Mouse (Mus musculus) yolk sac, embryonic 10.5 days (tissue): ENCODE data around the gene Rpl26.
A peak's percentile ranks its signal among the peaks of the same experiment; 100 is the strongest.

ENCODE experiments used
- DNase-seq: peaks from one replicate; pipeline ENCODE4 v3.0.0-alpha.2; 2017; ENCODE audit warnings: low spot score

Rpl26 gene

DNA sequence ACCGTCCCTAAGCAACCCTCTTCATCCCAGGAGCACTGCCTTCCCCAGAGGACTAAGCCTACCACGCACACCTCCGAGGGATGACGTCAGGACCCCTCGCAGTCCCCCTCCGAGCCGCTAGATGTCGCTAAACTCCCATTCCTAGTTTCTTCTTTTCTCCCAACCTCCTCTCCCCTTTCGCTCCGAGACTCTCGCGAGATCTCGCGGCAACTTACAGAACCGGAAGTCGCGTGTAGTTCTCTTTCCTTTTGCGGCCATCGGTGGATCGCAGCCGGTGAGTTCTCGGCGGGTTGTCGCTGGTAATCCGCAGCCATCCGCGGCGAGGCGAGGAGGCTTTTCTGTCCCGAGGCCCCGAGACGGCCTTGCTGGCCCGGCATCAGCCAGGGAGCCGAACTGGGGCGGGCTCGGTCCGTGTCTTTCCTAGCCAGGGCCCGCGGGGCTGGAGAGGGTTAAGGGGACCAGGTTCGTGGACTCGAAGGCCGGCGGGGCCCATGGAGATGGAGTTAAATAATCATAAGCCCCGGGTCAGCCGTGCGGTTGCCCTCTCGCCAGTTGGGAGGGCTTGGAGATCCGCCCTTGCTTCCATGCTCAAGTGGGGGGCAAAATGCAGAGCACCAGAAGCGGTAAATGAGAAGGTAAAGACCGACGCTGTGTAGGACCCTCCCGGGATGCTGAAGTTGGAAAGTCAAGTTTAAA is at the start of gene Rpl26:
Gene Rpl26 (plus strand): TSS at position 233 of the 696 bp plus-strand sequence.
- peak; percentile 97 for DNase-seq

DNA sequence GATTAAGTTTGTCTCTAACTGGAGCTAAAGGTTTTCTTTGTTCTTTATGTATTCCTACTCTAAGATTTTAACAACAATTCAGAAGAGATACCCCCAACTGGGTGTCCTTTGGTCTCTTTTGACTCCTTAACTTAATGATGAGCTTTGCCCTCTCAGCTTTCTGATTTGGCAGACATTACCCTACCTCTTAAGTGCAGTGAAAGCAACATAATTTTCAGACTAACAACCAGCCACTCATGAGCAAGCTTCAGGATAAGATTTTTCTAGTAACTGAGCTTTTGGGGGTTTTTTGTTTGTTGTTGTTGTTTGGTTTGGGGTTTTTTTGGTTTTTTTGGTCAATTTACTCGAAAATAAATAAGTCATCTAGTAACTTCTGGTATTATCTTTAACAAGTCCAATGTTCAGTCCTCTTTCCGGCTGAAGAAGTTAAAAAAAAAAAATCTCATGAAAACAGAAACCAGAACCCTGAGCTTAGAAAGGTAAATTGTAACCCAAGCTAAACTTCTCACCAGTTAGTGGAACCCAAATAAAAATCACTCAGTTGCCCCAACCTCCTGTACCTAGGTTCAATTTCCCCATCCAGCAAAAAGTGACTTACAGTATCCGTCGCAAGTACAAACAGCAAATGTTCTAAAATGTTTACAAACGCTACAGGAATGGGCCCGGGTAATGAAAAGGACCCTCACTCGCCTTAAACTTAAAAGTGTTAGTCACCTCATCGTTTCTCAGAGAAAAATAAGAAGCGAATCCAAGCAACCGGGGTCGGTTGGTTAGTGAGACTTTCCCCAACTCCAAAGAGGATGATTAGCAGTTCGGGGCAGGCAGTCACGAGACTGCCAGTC is 49.5 kb upstream of the Rpl26 start:
- peak; percentile 37 for DNase-seq

DNA sequence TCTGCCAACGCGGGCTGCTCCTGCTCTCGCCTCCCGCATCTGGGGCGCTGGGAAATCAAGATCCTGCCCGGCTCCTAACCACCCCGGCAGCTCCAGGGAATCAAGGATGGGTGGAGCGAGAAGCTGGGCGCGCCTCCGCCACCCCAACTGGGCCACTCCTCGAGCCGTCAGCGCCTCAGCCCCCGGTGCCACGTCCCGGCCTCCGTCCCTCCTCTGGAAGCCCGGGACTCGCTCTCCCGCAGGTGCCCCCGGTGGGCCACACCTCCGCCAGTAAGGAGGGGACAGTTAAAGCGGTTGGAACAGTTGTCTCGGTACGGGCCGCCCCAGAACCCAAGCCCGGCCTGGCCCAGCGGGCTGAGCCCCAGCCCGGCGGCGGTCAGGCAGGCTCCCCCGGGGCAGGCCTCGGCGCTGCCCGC is 48.9 kb upstream of the Rpl26 start:
- DNase-seq, result no peak

DNA sequence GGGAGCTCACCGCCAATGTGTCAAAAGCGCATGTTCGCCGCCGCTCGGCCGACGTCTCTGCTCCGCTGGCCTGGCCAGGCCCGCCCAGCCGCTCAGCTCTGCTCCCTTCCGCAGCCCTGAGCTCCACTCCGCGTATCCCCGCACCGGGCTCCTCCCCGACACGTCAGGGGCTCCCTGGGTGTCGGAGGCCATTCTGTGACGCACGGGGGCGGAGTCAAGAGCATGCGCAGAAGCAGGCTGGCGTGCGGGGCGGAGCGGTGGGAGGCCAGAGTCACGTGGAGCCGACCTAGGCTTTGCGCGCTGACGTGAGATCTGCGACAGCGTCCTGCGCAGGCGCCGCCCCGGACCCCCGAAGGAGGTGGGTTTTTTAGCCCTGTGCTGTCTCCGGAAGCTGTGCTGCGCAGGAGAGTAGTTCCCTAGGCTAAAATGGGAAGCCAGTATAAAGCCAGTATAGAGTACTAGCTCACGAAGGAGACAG is 48.4 kb upstream of the Rpl26 start:
- DNase-seq, result peak; percentile 100

DNA sequence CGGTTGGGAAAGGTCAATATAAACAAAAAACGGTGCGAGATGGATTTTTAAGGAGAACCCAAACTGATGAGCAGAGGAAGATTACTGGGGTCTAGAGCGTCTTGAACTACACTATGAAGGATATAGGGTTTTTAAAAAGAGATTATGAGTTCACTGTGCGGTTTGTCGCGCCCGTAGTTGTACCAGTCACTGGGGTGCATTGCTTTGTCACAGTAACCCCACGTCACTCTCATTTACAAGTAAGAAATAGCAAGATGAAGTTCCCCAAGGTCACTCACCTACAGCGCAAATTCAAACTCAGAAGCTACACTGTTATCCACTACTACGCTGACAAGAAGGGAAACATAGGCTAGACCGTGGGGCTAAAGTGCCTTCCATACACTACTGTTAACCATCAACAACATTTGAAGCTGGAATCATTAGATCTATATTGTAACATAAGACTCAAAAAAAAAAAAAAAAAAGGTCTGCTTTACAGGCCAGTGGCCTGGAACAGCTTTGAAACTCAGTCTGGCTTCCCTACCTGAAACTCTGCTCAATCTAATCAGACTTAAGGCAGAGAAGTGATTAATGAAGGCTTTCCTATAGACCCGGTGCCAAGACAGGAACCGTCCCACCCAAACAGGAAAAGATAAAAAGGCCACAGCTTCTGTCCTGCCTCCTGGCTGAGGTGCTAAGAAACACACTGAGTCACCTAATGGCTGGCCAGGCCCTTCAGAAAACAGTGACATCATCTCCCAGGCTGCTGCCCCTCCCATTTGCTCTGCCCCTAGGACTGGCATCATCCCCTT is 47.6 kb upstream of the Rpl26 start:
- DNase-seq, result peak; percentile 21

DNA sequence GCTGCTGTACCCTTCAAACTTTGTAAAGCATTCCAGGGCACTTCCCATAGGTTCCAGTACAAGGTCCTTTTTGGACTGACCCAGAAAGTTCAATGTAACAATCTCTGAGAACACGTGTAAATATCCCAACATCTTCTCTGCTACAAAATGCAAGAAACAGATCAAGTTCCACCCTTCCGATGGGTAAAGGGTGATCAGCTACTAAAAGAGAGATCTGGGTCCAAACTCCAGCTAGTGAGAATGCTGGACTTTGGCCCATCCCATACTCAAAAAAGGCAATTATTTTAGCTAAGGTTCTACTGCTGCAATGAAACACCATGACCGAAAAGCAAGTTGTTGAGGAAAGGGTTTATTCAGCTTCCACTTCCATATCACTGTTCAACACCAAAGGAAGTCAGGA is 46.8 kb upstream of the Rpl26 start:
- DNase-seq, result no peak

DNA sequence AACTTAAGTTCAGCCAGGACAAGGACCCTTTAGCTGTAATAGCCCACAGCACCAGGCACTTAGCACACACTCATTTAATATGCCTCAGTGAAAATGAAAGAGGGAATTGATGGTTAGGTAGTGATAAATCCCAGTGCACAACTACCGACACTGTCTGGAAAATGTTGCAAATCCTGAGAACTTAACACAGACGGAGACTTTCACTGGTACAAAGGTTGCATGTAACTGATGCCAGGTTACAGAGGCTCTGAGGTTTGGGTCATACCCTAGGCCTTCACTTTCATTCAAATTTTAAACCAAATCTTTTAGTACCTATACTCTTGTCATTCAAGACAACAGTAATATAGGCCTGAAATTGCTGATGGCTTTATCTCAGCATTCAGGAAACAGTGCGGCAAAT is 44.1 kb upstream of the Rpl26 start:
- no peak for DNase-seq

DNA sequence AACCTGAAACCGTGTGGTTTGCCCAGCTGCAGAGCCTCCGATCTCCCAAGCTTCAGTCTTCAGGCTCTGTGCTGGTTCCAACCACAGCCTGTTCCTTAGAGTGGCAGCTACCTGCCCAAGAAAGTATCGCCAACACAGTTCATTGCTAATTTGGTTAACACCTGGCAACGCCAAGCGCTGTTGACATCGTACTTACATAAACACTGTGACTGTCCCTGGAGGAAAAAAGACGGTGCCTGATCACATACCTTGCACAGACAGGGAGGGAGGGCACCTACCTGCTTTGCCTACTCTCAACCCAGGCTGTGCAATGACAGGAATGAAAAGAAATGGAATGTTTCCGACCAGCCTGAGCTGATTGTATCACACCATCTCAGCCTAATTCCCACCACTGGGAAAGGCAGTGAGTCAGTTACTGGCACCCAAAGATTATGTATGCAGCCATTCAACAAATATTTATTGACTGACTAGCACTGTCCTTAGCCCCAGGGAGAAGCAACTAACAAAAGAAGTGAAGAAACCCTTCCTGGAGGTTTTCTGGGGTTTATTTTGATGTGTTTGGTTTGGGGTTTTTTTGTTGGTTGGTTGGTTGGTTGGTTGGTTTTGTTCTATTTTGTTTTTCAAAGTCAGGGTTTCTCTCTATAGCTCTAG is 41.3 kb upstream of the Rpl26 start:
- no peak for DNase-seq

DNA sequence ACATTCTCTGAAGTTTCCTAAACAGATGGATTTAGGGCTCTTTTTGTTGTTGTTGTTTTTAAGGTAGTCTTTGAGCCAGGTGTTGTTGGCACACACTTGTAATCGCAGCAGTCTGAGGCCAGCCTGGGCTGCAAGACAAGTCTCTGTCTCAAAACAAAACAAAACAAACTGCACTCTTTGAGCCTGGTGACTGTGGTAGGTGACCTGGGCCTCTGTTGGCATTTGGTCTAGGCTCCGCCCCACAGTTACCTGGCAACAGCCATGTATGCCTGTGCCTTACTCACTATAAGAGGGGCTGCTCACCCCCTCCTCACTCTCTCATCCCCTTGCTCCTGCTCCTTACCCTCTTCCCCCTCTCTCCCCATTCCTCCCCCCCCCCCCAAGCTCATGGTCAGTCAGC is 39.1 kb upstream of the Rpl26 start:
- no peak for DNase-seq

DNA sequence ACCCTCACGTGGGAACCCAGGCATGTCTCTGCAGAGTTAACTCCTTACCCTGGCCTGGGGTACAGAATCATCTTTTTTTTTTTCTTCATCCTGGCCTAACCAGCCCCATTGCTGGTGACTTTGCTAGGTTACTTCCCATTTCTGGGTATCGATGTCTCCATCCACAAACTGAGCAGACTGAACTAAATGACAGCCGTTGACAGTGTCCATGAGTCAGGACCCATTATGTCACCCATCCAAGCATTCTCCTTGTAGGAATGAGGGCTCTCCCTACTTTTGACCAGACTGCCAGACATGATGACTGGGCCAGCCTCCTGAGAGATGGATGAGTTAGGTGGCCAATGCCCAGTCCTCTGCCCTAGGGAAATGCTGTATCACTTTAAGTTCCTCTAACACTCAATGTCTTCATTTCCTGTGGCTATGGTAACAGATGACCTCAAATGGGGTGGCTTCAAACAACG is 37.7 kb upstream of the Rpl26 start:
- DNase-seq, result no peak

DNA sequence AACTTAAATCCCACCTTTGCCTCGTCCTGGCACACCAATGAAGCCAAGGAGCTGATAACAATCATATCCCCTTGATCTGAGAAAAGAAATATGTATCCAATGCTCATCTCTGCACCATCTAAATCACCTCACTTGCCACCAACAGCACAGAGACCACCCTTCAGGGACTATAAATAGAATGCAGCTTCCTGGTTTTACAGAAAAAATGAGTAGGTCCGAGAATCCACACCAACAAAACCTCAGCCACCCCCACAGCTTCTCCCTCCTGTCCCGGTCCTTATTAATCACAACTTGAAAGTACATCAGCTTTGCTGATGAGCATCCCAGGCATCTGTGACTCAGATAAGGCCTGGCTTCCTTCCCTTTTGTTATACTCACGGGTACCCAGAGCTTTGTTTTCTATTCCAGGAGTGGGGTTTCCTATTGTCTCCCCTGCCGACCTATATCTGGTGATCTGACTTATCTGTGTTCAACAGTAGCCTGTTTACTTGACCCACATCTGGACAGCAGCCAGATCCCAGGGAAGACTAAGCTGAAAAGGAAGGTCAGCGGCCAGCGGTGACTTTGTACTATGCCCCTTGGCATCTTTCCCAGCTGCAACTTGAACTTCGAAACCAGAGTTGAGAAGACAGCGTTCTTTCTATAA is 36.7 kb upstream of the Rpl26 start:
- DNase-seq, result peak; percentile 61

DNA sequence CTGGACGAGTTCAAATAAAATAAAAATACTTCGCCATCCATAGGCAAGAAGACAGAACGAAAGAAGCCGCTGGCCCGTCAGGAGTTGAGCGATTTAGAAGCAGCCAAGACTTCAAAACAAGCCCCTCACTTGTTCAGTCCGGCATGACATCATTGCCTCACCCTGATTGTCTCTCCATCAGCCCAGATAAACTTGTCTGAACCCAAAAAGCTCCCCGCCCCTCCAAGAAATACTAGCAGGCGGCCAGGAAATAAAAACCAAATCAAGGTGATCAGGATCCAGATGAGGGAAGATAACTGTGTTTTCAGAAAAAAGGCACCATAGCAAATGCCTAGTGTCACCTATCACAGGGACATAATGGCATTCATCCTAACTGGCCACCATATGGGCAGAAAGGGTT is 30.1 kb upstream of the Rpl26 start:
- DNase-seq, result no peak

DNA sequence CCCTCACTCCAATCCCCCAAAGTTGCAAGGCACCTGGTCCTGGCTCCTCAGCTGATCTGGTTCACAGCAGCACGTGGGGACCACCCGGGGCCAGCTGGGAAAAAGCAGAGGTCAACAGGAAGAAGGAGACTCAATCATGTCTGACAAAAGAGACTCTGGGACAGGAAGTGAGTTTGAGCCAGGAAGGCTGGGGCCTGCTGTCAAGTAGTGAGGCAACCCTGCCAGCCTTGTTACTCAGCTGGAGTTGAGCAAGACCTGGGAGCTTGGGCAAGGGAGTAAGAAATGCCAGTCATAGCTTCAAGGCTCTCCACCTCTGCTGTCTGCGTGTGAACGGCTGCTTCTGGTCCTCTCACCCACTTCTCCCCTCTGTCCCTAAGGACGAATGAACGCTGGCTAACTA is 29.6 kb upstream of the Rpl26 start, which contains the start of gene Ndel1:
Gene Ndel1 (minus strand): TSS at position 111 of the 400 bp plus-strand sequence.
- DNase-seq, result peak; percentile 8

DNA sequence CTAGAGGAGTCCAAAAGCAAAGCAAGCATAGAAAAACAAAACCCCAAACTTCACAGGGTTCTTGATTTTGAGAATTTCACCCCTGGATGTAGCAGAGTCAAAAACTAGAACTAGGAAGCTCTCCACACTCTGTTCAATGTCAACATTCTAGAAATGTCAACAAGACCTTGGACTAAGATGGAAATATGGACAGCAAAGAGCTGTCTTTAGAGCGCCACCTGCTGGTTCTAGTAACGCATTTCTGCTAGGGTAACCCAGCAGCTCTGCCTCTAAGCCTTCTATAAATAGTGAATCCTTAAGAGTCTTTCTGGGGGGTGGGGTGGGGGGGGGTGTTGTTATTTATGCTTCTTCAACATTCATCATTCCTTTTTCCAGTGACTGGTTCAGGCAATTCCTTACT is 26.5 kb upstream of the Rpl26 start:
- peak; percentile 59 for DNase-seq

DNA sequence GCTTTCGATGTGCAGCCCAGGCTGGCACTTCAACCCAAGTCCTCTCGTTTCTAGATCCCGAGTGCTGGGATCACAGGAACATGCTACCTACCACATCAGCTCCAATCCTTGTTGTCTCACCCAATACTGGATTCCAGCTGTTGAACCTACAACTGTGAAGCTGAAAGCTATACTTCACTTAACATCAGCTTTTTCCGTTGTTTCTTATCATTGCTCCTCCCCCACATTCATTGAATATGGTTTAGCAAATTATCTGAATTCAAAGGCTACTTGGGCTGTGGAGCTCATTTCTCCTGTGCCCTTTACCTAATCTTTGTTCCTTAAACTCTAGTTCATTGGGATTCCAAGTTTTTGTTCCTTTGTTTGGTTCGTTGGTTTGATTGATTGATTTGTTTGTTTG is 22.6 kb upstream of the Rpl26 start:
- DNase-seq, result no peak

DNA sequence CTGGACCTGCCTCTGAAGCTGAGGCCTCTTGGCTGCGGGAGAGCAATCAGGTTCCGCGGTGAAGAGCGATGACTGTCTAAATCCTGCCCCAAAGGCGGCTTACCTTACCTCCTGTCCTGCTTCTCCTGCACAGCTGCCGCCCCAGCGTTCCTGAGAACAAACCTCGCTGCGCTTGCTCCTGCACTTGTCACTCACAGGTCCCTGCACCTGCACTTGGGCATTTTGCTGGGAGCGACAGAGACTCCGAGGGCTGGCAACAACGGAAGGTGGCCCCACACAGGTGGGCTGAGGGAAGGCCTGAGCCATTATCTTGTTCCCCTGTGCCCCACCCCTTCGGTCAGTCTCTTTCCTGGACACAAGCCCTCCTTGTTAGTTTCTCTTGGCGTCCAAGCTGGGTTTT is 19.3 kb upstream of the Rpl26 start:
- no peak for DNase-seq

DNA sequence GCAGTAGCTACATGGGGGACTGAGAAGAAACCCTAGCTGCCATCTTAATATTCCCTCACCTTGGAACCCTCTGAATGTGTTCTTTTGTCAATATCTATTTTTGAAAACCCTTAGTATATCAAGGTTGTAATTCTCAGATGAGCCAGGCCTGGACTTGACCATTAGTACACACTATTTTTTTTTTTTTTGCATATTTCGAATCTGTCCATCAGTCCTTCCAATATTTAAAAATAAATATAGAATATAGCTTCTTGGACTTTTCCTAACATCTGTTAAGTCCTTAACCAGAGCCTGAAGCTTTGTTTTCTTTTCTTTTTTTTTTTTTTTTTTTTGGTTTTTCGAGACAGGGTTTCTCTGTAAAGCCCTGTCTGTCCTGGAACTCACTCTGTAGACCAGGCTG is 17.5 kb upstream of the Rpl26 start:
- DNase-seq, result no peak

DNA sequence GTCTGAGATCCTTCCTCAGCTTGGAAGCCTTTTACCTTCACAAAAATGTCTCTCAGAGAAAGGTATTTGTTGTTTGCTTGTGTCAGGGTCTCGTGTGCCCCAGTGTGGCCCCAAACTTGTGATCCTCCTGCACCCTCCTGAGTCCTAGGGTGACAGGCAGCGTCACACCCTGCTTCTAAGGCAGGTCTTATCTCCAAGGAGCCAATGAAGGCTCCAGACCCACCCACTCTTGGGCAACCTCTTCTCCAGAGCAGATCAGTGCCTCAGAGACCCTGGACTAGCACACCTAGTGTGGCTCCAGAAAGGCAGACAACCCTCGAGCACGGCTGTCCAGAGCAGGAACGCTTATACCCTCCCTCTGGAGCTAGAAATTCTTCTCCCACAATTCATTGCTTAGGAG is 17.0 kb upstream of the Rpl26 start:
- DNase-seq, result no peak

DNA sequence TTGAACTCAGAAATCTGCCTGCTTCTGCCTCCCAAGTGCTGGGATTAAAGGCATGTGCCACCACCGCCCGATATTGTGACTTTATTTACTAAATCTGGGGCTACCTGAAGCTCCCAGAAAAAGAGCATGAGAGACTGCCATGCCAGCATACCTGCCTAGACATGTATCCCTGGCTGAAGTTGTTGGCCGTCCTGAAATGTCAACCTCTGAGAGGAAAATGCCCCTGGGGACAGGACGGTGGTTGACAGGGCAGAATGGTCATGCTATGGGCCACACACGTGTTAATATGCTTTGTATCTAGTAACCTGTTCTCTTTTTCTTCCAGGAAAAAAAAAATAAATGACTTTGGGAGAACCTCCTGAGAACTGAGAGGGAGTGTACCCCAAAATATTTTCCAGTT is 15.3 kb upstream of the Rpl26 start:
- DNase-seq, result no peak

DNA sequence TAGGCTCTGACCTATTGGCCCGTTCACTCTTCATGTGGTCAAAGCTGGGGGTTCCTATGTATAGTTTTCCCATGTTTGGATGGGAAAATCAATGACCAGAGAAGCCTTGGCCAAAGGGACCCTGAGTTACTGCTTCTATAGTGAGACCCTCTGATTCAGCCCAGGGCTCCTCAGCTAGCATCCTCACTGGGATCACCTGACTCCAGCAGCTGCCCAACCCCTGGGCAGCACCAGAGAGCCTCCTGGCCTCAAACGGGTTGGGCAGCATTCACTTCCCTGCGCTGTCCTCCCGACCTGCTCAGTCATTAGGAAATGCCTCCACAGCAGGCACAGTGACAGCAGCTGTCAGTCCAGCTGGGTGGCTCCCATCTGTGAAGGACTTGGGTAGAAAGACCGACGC is 13.1 kb upstream of the Rpl26 start, which contains the start of gene Rnf222:
Gene Rnf222 (plus strand): TSS at position 301 of the 400 bp plus-strand sequence.
- DNase-seq, result no peak

DNA sequence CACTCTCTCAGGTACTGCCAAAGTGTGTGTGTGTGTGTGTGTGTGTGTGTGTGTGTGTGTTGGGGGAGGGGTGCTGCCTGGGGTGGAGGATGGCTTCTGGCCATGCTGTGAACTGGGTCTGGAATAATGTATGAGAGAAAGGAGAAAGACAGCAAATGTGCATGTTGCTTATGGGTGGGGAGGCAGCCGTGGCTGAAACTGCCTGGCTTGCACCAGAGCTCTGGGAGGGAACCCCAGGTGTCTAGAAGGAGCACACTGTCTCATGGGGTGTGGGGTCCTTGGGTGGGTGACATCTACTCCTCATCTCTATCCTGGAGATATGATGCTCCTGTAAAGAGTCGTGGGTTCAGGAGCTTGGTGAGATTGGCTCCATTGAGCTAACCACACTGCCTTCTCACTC is 12.7 kb upstream of the Rpl26 start:
- no peak for DNase-seq
